In genomic region chr4:132938181-132938941, GRCm38 (mm10) we compare ENCODE assay signal across 8 mouse cellular contexts. TPM values are rescaled to one million over a fixed set of nuclear protein-coding genes. Genes with fewer than 3 reads are reported as not detected.
DNase-seq lines count a peak whose midpoint lies in the region; ATAC-seq lines count a peak whose summit lies in the region.

No protein-coding gene starts in this region.

- ATAC-seq in heart, embryonic 15.5 days (replicated peaks; ENCODE audit: insufficient number of reproducible peaks, insufficient read depth, low FRiP score, low read depth) = peak; percentile 47
- ATAC-seq in midbrain, embryonic 14.5 days (ENCODE audit: low FRiP score, low TSS enrichment) = peak; percentile 74; the same call in 1 of the 2 replicates
- ATAC-seq in activated CD4-positive, CD25-positive, alpha-beta regulatory T cell, adult 4 months = no peak

- no peak overlapping the region for H3K4me2 ChIP-seq in heart, embryonic 15.5 days
- H3K4me2 ChIP-seq in midbrain, embryonic 14.5 days (ENCODE audit: low read length) = peak overlapping the region; percentile 2; the same call in 1 of the 2 replicates

- no peaks in the 10 kb centered on the region for H3K9me3 ChIP-seq in heart, embryonic 15.5 days (replicated peaks)
- no peaks in the 10 kb centered on the region for H3K9me3 ChIP-seq in midbrain, embryonic 14.5 days (ENCODE audit: control insufficient read depth, low read length)

- H3K4me3 ChIP-seq in heart, embryonic 15.5 days = no peak overlapping the region
- H3K4me3 ChIP-seq in midbrain, embryonic 14.5 days (replicated peaks; ENCODE audit: low read depth, low read length) = no peak overlapping the region

- WGBS in heart, embryonic 15.5 days = 47% methylated on average over 12 of the region's 12 CpGs
- WGBS in midbrain, embryonic 14.5 days = 32% methylated on average over 12 of the region's 12 CpGs

- DNase-seq in gastrocnemius, adult 18-20 months (ENCODE audit: low spot score) = peak; percentile 62
- no peak for DNase-seq in gastrocnemius, postnatal 4 days (ENCODE audit: low spot score in 2 of 2)
- DNase-seq in embryo, embryonic 11 days = peak; percentile 44
- DNase-seq in kidney, postnatal 36 days = peak; percentile 41 to 43
- peak; percentile 80 for DNase-seq in midbrain, embryonic 14.5 days
- DNase-seq in testis, postnatal 10 days (ENCODE audit: low spot score) = no peak

- peak overlapping the region; percentile 68 for H3K27ac ChIP-seq in heart, embryonic 15.5 days
- H3K27ac ChIP-seq in midbrain, embryonic 14.5 days (replicated peaks; ENCODE audit: low read depth, low read length) = peak overlapping the region; percentile 79

- H3K27me3 ChIP-seq in heart, embryonic 15.5 days = no peaks in the 10 kb centered on the region
- no peaks in the 10 kb centered on the region for H3K27me3 ChIP-seq in midbrain, embryonic 14.5 days (ENCODE audit: control insufficient read depth, insufficient read depth, low read length)

- H3K9ac ChIP-seq in heart, embryonic 15.5 days = no peak overlapping the region
- no peak overlapping the region for H3K9ac ChIP-seq in midbrain, embryonic 14.5 days (replicated peaks; ENCODE audit: low read length)

- H3K4me1 ChIP-seq in heart, embryonic 15.5 days (replicated peaks) = peaks cover 6% of the 10 kb centered on the region
- H3K4me1 ChIP-seq in midbrain, embryonic 14.5 days (ENCODE audit: control insufficient read depth, insufficient read depth, low read length) = no peaks in the 10 kb centered on the region

- no peaks in the 10 kb centered on the region for H3K36me3 ChIP-seq in heart, embryonic 15.5 days
- no peaks in the 10 kb centered on the region for H3K36me3 ChIP-seq in midbrain, embryonic 14.5 days (ENCODE audit: control insufficient read depth, insufficient read depth, low read length)

RNA-seq across cellular contexts. Expression of gene Fam76a, which starts 16.0 kb away (rescaled TPM):
- total RNA-seq in gastrocnemius, adult 18-20 months (2021) = 10 to 100 TPM; 23.5 to 23.9 TPM
- total RNA-seq in gastrocnemius, postnatal 4 days (2021) = 10 to 100 TPM; 31.5 to 38.4 TPM
- polyA plus RNA-seq in heart, embryonic 15.5 days (2015; fragmentation: Nextera tagmentation; extraction: Ambion mirVana) = 37.0 and 40.0 TPM in 2 replicates
- 41.9 and 47.5 TPM in 2 replicates for polyA plus RNA-seq in midbrain, embryonic 14.5 days (2014; fragmentation: Nextera tagmentation; extraction: Ambion mirVana)
- 10 to 100 TPM; 17.3 to 19.3 TPM for polyA plus RNA-seq in activated CD4-positive, CD25-positive, alpha-beta regulatory T cell, adult 4 months (2017; shearing (Covaris generic))

RNA-seq across cellular contexts. Expression of gene Fgr, which starts 35.5 kb away (rescaled TPM):
- total RNA-seq in gastrocnemius, adult 18-20 months (2021) = under 1 TPM; 0.09 to 0.14 TPM
- total RNA-seq in gastrocnemius, postnatal 4 days (2021) = under 1 TPM; 0.47 to 0.78 TPM
- 0.42 and 1.0 TPM in 2 replicates for polyA plus RNA-seq in heart, embryonic 15.5 days (2015; fragmentation: Nextera tagmentation; extraction: Ambion mirVana)
- 0.08 TPM in 1 of 2 replicates, not detected in the other for polyA plus RNA-seq in midbrain, embryonic 14.5 days (2014; fragmentation: Nextera tagmentation; extraction: Ambion mirVana)
- 1 to 10 TPM; 4.2 TPM for polyA plus RNA-seq in activated CD4-positive, CD25-positive, alpha-beta regulatory T cell, adult 4 months (2017; shearing (Covaris generic))

RNA-seq across cellular contexts. Expression of gene Stx12, which starts 54.1 kb away (rescaled TPM):
- 10 to 100 TPM; 24.6 to 26.5 TPM for total RNA-seq in gastrocnemius, adult 18-20 months (2021)
- total RNA-seq in gastrocnemius, postnatal 4 days (2021) = 10 to 100 TPM; 42.5 to 45.7 TPM
- 51.9 and 52.0 TPM in 2 replicates for polyA plus RNA-seq in heart, embryonic 15.5 days (2015; fragmentation: Nextera tagmentation; extraction: Ambion mirVana)
- 192 and 197 TPM in 2 replicates for polyA plus RNA-seq in midbrain, embryonic 14.5 days (2014; fragmentation: Nextera tagmentation; extraction: Ambion mirVana)
- 10 to 100 TPM; 33.0 to 36.2 TPM for polyA plus RNA-seq in activated CD4-positive, CD25-positive, alpha-beta regulatory T cell, adult 4 months (2017; shearing (Covaris generic))

Comparison
In these comparisons a context has a peak if more than half of its experiments do, and no peak if none do; other contexts are left out.
1. DNase-seq: peak in gastrocnemius, adult 18-20 months (single experiment), embryo, embryonic 11 days (single experiment), kidney, postnatal 36 days (2 of 2) and midbrain, embryonic 14.5 days (single experiment); none in gastrocnemius, postnatal 4 days (0 of 2) and testis, postnatal 10 days (single experiment).